Comparison of ENCODE assay signal across 24 mouse cellular contexts in the genomic region with DNA sequence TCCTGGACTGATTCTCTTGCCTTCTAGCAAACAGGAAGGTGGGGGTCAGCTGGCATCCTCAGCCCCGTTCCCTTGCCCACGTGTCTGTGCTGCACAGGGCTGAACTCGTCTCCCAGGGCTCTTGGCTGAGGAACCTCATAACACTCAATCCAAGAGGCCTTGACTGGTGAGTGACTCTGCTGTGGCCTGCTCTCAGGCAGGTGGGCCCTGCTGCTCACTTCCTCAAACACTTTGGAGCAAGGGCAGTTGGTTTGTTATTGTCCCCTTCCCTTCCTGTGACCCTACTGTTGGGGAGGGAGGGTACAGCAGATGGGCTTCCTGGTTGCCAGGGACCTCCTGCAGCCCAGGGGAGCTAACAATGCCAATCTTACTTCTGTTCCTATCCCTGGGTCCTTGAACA.
DNase-seq lines count a peak whose midpoint lies in the region; ATAC-seq and TF ChIP-seq lines count a peak whose summit lies in the region.
"Had no signal": no experiment of that assay in that cellular context is flagged by ENCODE, and none has a peak within 500 bp of the region (broad histone marks: within the 10 kb centered on the region; RNA-seq: fewer than 3 reads in every experiment).

No protein-coding gene starts in this region.

- in situ Hi-C loops in CH12.LX (cut with MboI; ENCODE audit: low pct_ligation_motif_present, low pct_unique_long_range_greater_than_20kb, low sequenced_read_pairs), result no loop called here

- 0 out of 2 replicates have a peak overlapping the region, but pooled peaks have one; percentile 22 for H3K4me2 ChIP-seq in CH12.LX (ENCODE audit: insufficient read depth, low read depth, poor library complexity, severe bottlenecking)
- H3K4me2 ChIP-seq: embryonic facial prominence, embryonic 13.5 days; hindbrain, embryonic 13.5 days; limb, embryonic 12.5 days; liver, embryonic 12.5 days; neural tube, embryonic 15.5 days had no signal

- DNase-seq in CH12.LX (ENCODE audit: extremely low read depth) (no peak), adipocyte (ENCODE audit: low spot score) (no peak), MN1 (ENCODE audit: low spot score) (no peak)
- DNase-seq in cerebellum, adult 9-11 months, result peak; percentile 81
- DNase-seq in Muller cell, postnatal 12 days (ENCODE audit: inconsistent ontology term), result no peak
- DNase-seq: adrenal gland, postnatal 36 days; gastrocnemius, postnatal 36 days; heart, postnatal 14 days; kidney, postnatal 10 days; lung, adult 2 months; right cerebral cortex, postnatal 14 days; thymus, postnatal 4 days had no signal

- H3K79me2 ChIP-seq in CH12.LX (replicated peaks; ENCODE audit: control insufficient read depth, extremely low read depth, insufficient read depth, poor library complexity, severe bottlenecking), result peaks cover under 1% of the 10 kb centered on the region; the same call in 1 of the 2 replicates

- no peak for TF ChIP-seq POLR2A in CH12.LX (IDR thresholded peaks at IDR 0.05; ENCODE audit: low read depth, low read length)

- peak; percentile 59; the same call in 1 of the 2 replicates for TF ChIP-seq EP300 in CH12.LX (IDR thresholded peaks at IDR 0.05; ENCODE audit: low read length)

- peaks cover 2% of the 10 kb centered on the region for H3K9me3 ChIP-seq in CH12.LX (replicated peaks; ENCODE audit: low read length)
- H3K9me3 ChIP-seq: embryonic facial prominence, embryonic 13.5 days; heart, embryonic 10.5 days; hindbrain, embryonic 13.5 days; limb, embryonic 12.5 days; liver, embryonic 12.5 days; neural tube, embryonic 15.5 days had no signal

- no peak overlapping the region for H3K4me3 ChIP-seq in CH12.LX (replicated peaks in 1 of 3; ENCODE audit: low read depth in 2 of 3, low read length in 2 of 3, poor library complexity in 1 of 3)
- H3K4me3 ChIP-seq: embryonic facial prominence, embryonic 13.5 days; heart, embryonic 10.5 days; hindbrain, embryonic 13.5 days; left cerebral cortex, adult 2 months; limb, embryonic 12.5 days; liver, embryonic 12.5 days; neural tube, embryonic 15.5 days had no signal

- no peak for TF ChIP-seq CTCF in CH12.LX (conservative IDR thresholded peaks at IDR 0.05 in 1 of 2, IDR thresholded peaks at IDR 0.05 in 1 of 2; ENCODE audit: low read depth in 2 of 2, low read length in 2 of 2)

- ATAC-seq in cerebellum, adult (ENCODE audit: insufficient number of reproducible peaks, low FRiP score, low TSS enrichment), result peak; percentile 88
- peak; percentile 90 to 92 for ATAC-seq in hematopoietic stem cell, adult 5-6 weeks (replicated peaks in 1 of 2; ENCODE audit: insufficient read depth in 1 of 2, low FRiP score in 2 of 2, low TSS enrichment in 1 of 2, low read depth in 1 of 2, poor library complexity in 2 of 2, severe bottlenecking in 2 of 2)
- ATAC-seq: forebrain, embryonic 16.5 days; intestine, postnatal 0 days; liver, embryonic 12.5 days; midbrain, embryonic 16.5 days had no signal

- 0 out of 2 replicates have a peak overlapping the region, but pooled peaks have one; percentile 31 for H3K27ac ChIP-seq in CH12.LX (ENCODE audit: insufficient read depth, low read depth)
- H3K27ac ChIP-seq: embryonic facial prominence, embryonic 13.5 days; heart, embryonic 10.5 days; hindbrain, embryonic 13.5 days; left cerebral cortex, adult 2 months; limb, embryonic 12.5 days; liver, embryonic 12.5 days; neural tube, embryonic 15.5 days had no signal

- H3K4me1 ChIP-seq in CH12.LX (ENCODE audit: control insufficient read depth in 1 of 2, insufficient read depth in 2 of 2), result peaks cover 19 to 53% of the 10 kb centered on the region in 2 experiments
- H3K4me1 ChIP-seq: embryonic facial prominence, embryonic 13.5 days; hindbrain, embryonic 13.5 days; limb, embryonic 12.5 days; liver, embryonic 12.5 days; neural tube, embryonic 15.5 days had no signal

- H3K27me3 ChIP-seq in CH12.LX (replicated peaks), result no peaks in the 10 kb centered on the region
- H3K27me3 ChIP-seq: embryonic facial prominence, embryonic 13.5 days; hindbrain, embryonic 13.5 days; limb, embryonic 12.5 days; liver, embryonic 12.5 days; neural tube, embryonic 15.5 days had no signal

- dilution Hi-C loops in CH12.LX (cut with MboI; ENCODE audit: extremely low pct_ligation_motif_present, extremely low pct_unique_long_range_greater_than_20kb, low sequenced_read_pairs), result no loop called here

- no peak for TF ChIP-seq RAD21 in CH12.LX (IDR thresholded peaks at IDR 0.05; ENCODE audit: low read depth, low read length)

- H3K36me3 ChIP-seq in CH12.LX (replicated peaks in 1 of 2; ENCODE audit: control insufficient read depth in 1 of 2, insufficient read depth in 1 of 2, low read length in 1 of 2), result peaks cover 0 to 2% of the 10 kb centered on the region in 2 experiments
- H3K36me3 ChIP-seq: embryonic facial prominence, embryonic 13.5 days; heart, embryonic 10.5 days; hindbrain, embryonic 13.5 days; limb, embryonic 12.5 days; liver, embryonic 12.5 days; neural tube, embryonic 15.5 days had no signal

- H3K9ac ChIP-seq in CH12.LX (ENCODE audit: insufficient read depth, low read depth), result 0 out of 2 replicates have a peak overlapping the region, but pooled peaks have one; percentile 1
- H3K9ac ChIP-seq: embryonic facial prominence, embryonic 13.5 days; hindbrain, embryonic 13.5 days; limb, embryonic 12.5 days; liver, embryonic 12.5 days; neural tube, embryonic 15.5 days had no signal

TF ChIP-seq in CH12.LX, 34 proteins besides CTCF, POLR2A, EP300 and RAD21:
- TF ChIP-seq USF1 (IDR thresholded peaks at IDR 0.05; ENCODE audit: low read depth, low read length) (no peak), USF2 (conservative IDR thresholded peaks at IDR 0.05; ENCODE audit: low read depth, low read length) (no peak), TCF12 (IDR thresholded peaks at IDR 0.05; ENCODE audit: low read depth, low read length) (peak; percentile 59; the same call in 1 of the 2 replicates), ELF1 (IDR thresholded peaks at IDR 0.05; ENCODE audit: low read depth, low read length) (peak; percentile 58; the same call in 1 of the 2 replicates), HCFC1 (IDR thresholded peaks at IDR 0.05; ENCODE audit: low read depth, low read length) (no peak), IRF4 (IDR thresholded peaks at IDR 0.05; ENCODE audit: low read depth, low read length) (peak; percentile 73), ZMIZ1 (IDR thresholded peaks at IDR 0.05; ENCODE audit: low read depth, low read length) (no peak), JUN (IDR thresholded peaks at IDR 0.05; ENCODE audit: insufficient read depth, low read depth, low read length) (no peak)
